Mouse (Mus musculus): ENCODE results near the gene Rps19. TPM values are rescaled to one million over a fixed set of nuclear protein-coding genes. Genes with fewer than 3 reads are reported as not detected.
"Not testable (repeated sequence)": the region's sequence is repeated elsewhere in the genome, so short reads cannot be mapped to it uniquely, and the experiment has no call there.

The Rps19 gene
- polyA plus RNA-seq, 1 experiment from 2014 or later: 1,656 TPM

GRCm38 (mm10) chr7:24887096-24887495, 2.9 kb downstream of the Rps19 start:
- peaks cover 8 to 27% of the 10 kb centered on the region in 2 experiments for H3K4me1 ChIP-seq (ENCODE audit: control insufficient read depth in 2 of 2, insufficient read depth in 2 of 2, low read length in 2 of 2)
- H3K9ac ChIP-seq (ENCODE audit: low read length): peak overlapping the region; percentile 42; the same call in 1 of the 2 replicates
- H3K9me3 ChIP-seq (ENCODE audit: control insufficient read depth, low read length): no peaks in the 10 kb centered on the region
- H3K36me3 ChIP-seq (ENCODE audit: control insufficient read depth, insufficient read depth, low read length): peaks cover 60% of the 10 kb centered on the region
- no peaks in the 10 kb centered on the region for H3K27me3 ChIP-seq (ENCODE audit: control insufficient read depth, insufficient read depth, low read length)
- H3K4me3 ChIP-seq (ENCODE audit: control insufficient read depth in 1 of 2, insufficient read depth in 1 of 2, low read depth in 1 of 2, low read length in 2 of 2): no peak overlapping the region
- whole genome bisulfite sequencing: 74% methylated on average over 4 of the region's 4 CpGs
- H3K4me2 ChIP-seq (ENCODE audit: low read length): no peak overlapping the region
- ATAC-seq (ENCODE audit: insufficient number of reproducible peaks, insufficient read depth, low FRiP score, low read depth): no peak
- H3K27ac ChIP-seq (replicated peaks in 1 of 2; ENCODE audit: control insufficient read depth in 1 of 2, insufficient read depth in 1 of 2, low read depth in 2 of 2, low read length in 2 of 2): no peak overlapping the region

- WGBS: 87% methylated on average over 6 of the region's 6 CpGs
These were observed 5.5 kb downstream of the Rps19 start for GRCm38 (mm10) chr7:24889431-24890220.

GRCm38 (mm10) chr7:24890281-24891216, 6.4 kb downstream of the Rps19 start:
- Histone ChIP-seq H3K36me3 (ENCODE audit: control insufficient read depth, insufficient read depth, low read length) (peaks cover 57% of the 10 kb centered on the region), H3K9me3 (ENCODE audit: control insufficient read depth, low read length) (no peaks in the 10 kb centered on the region), H3K4me1 (ENCODE audit: control insufficient read depth in 2 of 2, insufficient read depth in 2 of 2, low read length in 2 of 2) (peaks cover 8 to 23% of the 10 kb centered on the region in 2 experiments), H3K4me2 (ENCODE audit: low read length) (no peak overlapping the region), H3K27ac (replicated peaks in 1 of 2; ENCODE audit: control insufficient read depth in 1 of 2, insufficient read depth in 1 of 2, low read depth in 2 of 2, low read length in 2 of 2) (0 out of 4 replicates have a peak overlapping the region, but pooled peaks of 1 of the 2 experiments have one; percentile 4), H3K4me3 (ENCODE audit: control insufficient read depth in 1 of 2, insufficient read depth in 1 of 2, low read depth in 1 of 2, low read length in 2 of 2) (no peak overlapping the region), H3K27me3 (ENCODE audit: control insufficient read depth, insufficient read depth, low read length) (no peaks in the 10 kb centered on the region), H3K9ac (ENCODE audit: low read length) (no peak overlapping the region)
- peak; percentile 40; the same call in 1 of the 2 replicates for ATAC-seq (ENCODE audit: insufficient number of reproducible peaks, insufficient read depth, low FRiP score, low read depth)
- WGBS: 26% methylated on average over 10 of the region's 10 CpGs

More at GRCm38 (mm10) chr7:24889431-24890220, 5.5 kb downstream of the Rps19 start:
- Histone ChIP-seq H3K4me2 (ENCODE audit: low read length) (no peak overlapping the region), H3K27me3 (ENCODE audit: control insufficient read depth, insufficient read depth, low read length) (no peaks in the 10 kb centered on the region), H3K27ac (replicated peaks in 1 of 2; ENCODE audit: control insufficient read depth in 1 of 2, insufficient read depth in 1 of 2, low read depth in 2 of 2, low read length in 2 of 2) (0 out of 4 replicates have a peak overlapping the region, but pooled peaks of 1 of the 2 experiments have one; percentile 4), H3K4me1 (ENCODE audit: control insufficient read depth in 2 of 2, insufficient read depth in 2 of 2, low read length in 2 of 2) (peaks cover 8 to 27% of the 10 kb centered on the region in 2 experiments), H3K9me3 (ENCODE audit: control insufficient read depth, low read length) (no peaks in the 10 kb centered on the region), H3K36me3 (ENCODE audit: control insufficient read depth, insufficient read depth, low read length) (peaks cover 60% of the 10 kb centered on the region), H3K9ac (ENCODE audit: low read length) (no peak overlapping the region), H3K4me3 (ENCODE audit: control insufficient read depth in 1 of 2, insufficient read depth in 1 of 2, low read depth in 1 of 2, low read length in 2 of 2) (no peak overlapping the region)
- no peak for ATAC-seq (ENCODE audit: insufficient number of reproducible peaks, insufficient read depth, low FRiP score, low read depth)

GRCm38 (mm10) chr7:24891241-24892124, 7.3 kb downstream of the Rps19 start:
- H3K9me3 ChIP-seq (ENCODE audit: control insufficient read depth, low read length): no peaks in the 10 kb centered on the region
- no peak overlapping the region for H3K4me3 ChIP-seq (ENCODE audit: control insufficient read depth in 1 of 2, insufficient read depth in 1 of 2, low read depth in 1 of 2, low read length in 2 of 2)
- H3K27ac ChIP-seq (replicated peaks in 1 of 2; ENCODE audit: control insufficient read depth in 1 of 2, insufficient read depth in 1 of 2, low read depth in 2 of 2, low read length in 2 of 2): no peak overlapping the region
- no peak for ATAC-seq (ENCODE audit: insufficient number of reproducible peaks, insufficient read depth, low FRiP score, low read depth)
- H3K9ac ChIP-seq (ENCODE audit: low read length): no peak overlapping the region
- H3K27me3 ChIP-seq (ENCODE audit: control insufficient read depth, insufficient read depth, low read length): no peaks in the 10 kb centered on the region
- WGBS: 74% methylated on average over 3 of the region's 3 CpGs
- peaks cover 48% of the 10 kb centered on the region for H3K36me3 ChIP-seq (ENCODE audit: control insufficient read depth, insufficient read depth, low read length)
- H3K4me1 ChIP-seq (ENCODE audit: control insufficient read depth in 2 of 2, insufficient read depth in 2 of 2, low read length in 2 of 2): peaks cover 0 to 13% of the 10 kb centered on the region in 2 experiments; a peak in 3 of 4 replicates
- no peak overlapping the region for H3K4me2 ChIP-seq (ENCODE audit: low read length)

GRCm38 (mm10) chr7:24892125-24892583, 8.0 kb downstream of the Rps19 start:
- no peaks in the 10 kb centered on the region for H3K27me3 ChIP-seq (ENCODE audit: control insufficient read depth, insufficient read depth, low read length)
- H3K4me1 ChIP-seq (ENCODE audit: control insufficient read depth in 2 of 2, insufficient read depth in 2 of 2, low read length in 2 of 2): peaks cover 0 to 7% of the 10 kb centered on the region in 2 experiments; a peak in 2 of 4 replicates
- no peak overlapping the region for H3K27ac ChIP-seq (replicated peaks in 1 of 2; ENCODE audit: control insufficient read depth in 1 of 2, insufficient read depth in 1 of 2, low read depth in 2 of 2, low read length in 2 of 2)
- ATAC-seq (ENCODE audit: insufficient number of reproducible peaks, insufficient read depth, low FRiP score, low read depth): no peak
- WGBS: 74% methylated on average over 2 of the region's 2 CpGs
- H3K4me2 ChIP-seq (ENCODE audit: low read length): no peak overlapping the region
- no peaks in the 10 kb centered on the region for H3K9me3 ChIP-seq (ENCODE audit: control insufficient read depth, low read length)
- peaks cover 41% of the 10 kb centered on the region for H3K36me3 ChIP-seq (ENCODE audit: control insufficient read depth, insufficient read depth, low read length)
- H3K4me3 ChIP-seq (ENCODE audit: control insufficient read depth in 1 of 2, insufficient read depth in 1 of 2, low read depth in 1 of 2, low read length in 2 of 2): no peak overlapping the region
- H3K9ac ChIP-seq (ENCODE audit: low read length): no peak overlapping the region

GRCm38 (mm10) chr7:24895749-24896148, 11.6 kb downstream of the Rps19 start:
- H3K4me2 ChIP-seq (ENCODE audit: low read length); H3K9ac ChIP-seq (ENCODE audit: low read length); H3K27ac ChIP-seq (replicated peaks in 1 of 2; ENCODE audit: control insufficient read depth in 1 of 2, insufficient read depth in 1 of 2, low read depth in 2 of 2, low read length in 2 of 2); H3K9me3 ChIP-seq (ENCODE audit: control insufficient read depth, low read length); H3K36me3 ChIP-seq (ENCODE audit: control insufficient read depth, insufficient read depth, low read length); ATAC-seq (ENCODE audit: insufficient number of reproducible peaks, insufficient read depth, low FRiP score, low read depth); H3K4me3 ChIP-seq (ENCODE audit: control insufficient read depth in 1 of 2, insufficient read depth in 1 of 2, low read depth in 1 of 2, low read length in 2 of 2); H3K4me1 ChIP-seq (ENCODE audit: control insufficient read depth in 2 of 2, insufficient read depth in 2 of 2, low read length in 2 of 2); H3K27me3 ChIP-seq (ENCODE audit: control insufficient read depth, insufficient read depth, low read length): not testable (repeated sequence)
- 78% methylated on average over 2 of the region's 2 CpGs for WGBS

Data from heart, embryonic 14.5 days (tissue).